Mouse (Mus musculus) adrenal gland, postnatal 14 days (tissue): Measurements from ENCODE around the gene Smc6. TPM values are rescaled to one million over a fixed set of nuclear protein-coding genes. Genes with fewer than 3 reads are reported as not detected.

Experiments
- DNase-seq: peaks from one replicate; pipeline ENCODE4 v3.0.0; 2021; ENCODE audit warnings: mixed read lengths
- total RNA-seq: library from RNA; stranded (reverse); gene quantifications from 2 replicates; pipeline ENCODE4 v1.2.3, GENCODE M21; 2021

Gene Smc6
- total RNA-seq, 1 experiment from 2014 or later, result 43.1 TPM

DNA sequence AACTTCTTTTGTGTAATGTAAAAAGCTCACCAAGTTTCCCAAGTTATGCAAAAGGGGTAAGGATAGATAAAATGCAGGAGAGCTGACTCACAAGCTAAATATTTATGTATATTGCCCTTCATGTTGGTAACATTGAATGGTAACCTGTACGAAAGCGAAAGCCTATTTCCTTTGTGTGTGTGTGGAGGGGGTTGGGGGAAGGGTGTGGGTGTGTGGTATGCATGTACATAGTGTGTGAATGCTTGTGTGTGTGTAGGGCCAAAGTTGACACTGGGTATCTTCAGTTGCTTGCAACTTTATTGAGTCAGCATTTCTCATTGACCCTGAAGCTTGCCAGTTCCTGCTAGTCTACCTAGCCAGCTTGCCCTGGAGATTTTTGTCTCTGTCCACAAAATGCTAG lies 15.9 kb downstream of the Smc6 start:
- DNase-seq, result no peak

DNA sequence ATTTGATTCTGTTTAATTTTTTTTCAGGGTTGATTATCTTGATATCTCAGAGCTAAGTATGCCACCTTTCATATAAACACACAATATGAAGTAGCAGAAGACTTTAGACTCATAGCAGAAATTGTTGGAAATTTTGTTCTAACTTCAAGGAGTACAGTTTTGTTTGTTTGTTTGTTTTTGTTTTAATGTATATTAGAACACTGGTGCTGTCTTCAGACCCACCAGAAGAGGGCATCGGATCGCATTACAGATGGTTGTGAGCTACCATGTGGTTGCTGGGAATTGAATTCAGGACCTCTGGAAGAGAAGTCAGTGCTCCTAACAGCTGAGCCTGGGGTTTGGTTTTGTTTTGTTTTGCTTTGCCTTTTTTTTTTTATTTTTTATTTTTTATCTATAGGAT lies 20.7 kb downstream of the Smc6 start:
- DNase-seq, result no peak

DNA sequence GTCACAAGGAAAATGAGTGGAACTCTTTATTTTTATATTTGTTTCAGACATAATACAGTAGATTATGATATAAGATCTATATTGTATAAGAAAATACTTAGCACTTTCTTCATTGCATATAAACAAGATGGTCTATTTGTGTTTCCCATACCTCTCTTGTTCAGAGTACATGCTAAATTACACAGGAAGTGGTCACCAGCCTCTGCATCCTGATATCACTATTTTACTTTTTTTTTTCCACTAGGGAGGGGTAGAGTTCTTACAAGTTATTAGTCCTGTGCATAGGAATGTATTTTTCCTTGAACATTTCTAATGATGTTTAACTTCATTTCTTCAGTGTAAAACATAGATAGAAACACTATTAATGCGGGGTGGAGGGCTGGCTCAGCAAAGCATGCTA lies 35.2 kb downstream of the Smc6 start:
- DNase-seq, result no peak

DNA sequence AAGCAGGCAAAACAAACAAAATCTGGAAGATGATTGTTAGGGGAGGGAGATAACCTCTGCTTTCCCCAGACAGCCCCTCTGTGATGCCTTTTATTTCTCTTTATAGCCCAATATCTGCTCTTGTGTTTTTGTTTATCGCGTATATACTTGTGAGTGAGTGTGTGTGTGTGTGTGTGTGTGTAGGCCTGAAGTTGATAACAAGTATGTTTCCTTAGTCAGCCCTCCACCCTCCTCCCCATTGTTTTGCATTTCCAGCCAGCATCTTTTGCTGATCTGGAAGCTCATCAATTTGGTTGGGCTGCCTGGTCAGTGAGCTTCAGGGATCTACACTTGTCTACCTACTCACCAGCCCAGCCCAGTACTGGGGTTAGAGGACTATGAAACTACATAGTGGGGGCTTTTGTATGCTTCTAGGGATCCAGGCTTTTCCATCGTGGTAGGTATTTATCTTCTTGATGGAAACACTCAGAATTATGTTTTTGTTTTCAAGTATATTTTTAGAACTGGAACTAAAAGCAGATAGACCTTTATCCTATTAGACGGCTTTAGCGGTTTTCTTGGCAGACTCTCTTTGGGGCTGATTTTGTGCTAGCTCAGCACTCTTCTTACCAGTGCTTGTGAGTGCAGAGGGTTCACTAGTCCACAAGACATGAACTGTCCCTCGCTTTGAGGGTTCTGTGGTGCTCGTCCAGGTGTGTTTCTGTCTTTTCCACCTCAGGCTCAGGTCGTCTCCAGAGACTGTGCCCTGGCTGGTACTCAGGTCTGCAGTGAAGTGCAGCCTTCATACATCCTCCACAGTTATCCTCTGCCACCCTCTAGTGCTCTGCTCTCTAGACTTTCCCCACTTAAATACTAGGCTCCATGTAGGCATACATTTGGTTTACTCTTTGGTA lies 41.3 kb downstream of the Smc6 start:
- no peak for DNase-seq

DNA sequence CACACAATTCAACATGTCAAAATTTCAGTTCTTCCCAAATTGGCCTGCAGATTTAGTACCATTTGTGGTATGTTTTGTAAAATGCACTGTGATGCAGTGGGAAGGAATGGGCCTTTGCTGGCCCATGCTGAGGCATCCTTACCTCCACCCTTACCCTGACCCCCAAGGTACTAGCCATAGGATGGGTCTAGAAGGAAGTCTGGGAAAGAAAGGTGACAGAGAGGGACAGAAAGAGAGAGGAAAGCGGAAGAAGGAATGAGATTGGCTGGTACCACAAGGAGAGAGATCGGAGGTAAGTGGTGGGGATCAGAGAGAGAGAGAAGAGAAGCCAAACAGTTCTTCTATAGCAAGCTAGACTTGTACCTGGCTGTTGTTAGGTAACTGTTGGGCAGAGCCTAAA lies 45.4 kb downstream of the Smc6 start:
- no peak for DNase-seq

DNA sequence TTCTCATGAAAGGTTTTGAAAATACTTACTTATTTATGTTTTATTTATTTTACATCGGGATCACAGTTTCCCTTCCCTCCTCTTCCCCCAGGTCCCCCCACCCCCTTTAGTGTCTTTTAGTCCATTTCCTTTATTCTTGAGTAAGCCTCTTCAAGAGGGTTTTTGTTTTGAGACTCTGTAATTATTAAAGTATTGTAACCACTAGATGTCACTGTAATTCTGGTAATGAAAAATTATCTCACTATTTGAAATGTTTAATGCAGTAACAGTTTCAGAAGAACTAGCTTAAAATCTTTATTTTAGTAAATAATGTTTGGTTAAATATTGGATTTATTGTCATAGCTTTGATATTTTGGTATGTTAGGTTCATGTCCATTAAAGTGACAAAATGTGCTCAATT lies 48.2 kb downstream of the Smc6 start:
- DNase-seq, result no peak

DNA sequence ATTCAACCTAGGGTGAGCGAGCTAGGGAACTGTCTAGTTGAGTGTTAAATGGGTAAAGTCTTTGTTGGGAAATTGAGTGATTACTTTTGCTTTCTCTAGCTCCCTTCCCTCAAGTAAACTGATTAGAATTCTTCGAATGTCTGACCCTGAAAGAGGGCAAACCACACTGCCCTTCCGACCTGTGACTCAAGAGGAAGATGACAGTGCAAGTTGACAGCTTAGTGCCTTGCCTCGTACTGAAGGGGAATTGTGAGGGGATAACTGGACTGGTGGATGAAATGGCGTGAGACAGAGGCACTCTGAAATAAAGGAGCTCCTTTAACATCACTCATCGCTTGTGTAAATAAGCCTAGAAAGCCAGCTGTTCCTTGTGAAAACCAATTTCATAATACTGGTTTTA lies 52.0 kb downstream of the Smc6 start:
- DNase-seq, result no peak

DNA sequence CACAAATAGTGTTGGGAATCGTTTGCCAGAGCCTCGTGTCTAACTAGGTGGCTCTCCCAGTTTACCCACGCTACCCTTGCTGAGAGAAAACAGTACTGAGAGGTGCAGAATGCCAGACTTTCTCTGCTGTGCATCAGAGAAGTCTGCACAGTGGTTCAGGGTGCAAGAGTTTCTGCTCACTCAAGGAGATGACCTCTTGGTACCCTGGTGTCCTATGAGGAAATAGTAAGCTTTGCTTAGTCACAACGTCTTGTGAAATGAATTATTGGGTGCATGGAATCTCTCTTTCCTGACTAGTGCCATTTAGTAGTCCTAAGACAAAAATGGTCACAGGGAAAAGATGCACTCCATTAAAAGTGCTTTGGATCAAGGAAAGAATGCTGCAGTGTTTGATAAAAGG lies 58.8 kb downstream of the Smc6 start:
- DNase-seq, result no peak

DNA sequence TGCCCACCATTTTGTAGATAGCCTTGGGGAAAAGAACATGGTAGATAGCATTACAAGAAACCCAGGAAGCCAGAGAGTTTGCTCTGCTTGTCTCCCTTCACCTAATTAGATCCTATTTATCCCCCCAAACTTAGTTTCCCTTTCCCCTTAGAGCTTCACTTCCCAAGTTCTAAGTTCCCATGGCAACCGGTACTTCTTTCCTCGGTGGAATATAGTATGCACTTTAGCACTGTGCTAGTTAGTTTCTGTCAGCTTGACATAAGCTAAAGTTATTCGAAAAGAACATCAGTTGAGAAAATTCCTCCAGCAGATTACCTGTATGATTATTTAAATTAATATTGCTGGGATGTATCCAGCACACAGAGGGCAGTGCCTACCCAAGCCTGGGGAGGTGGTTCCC lies 60.8 kb downstream of the Smc6 start:
- no peak for DNase-seq

DNA sequence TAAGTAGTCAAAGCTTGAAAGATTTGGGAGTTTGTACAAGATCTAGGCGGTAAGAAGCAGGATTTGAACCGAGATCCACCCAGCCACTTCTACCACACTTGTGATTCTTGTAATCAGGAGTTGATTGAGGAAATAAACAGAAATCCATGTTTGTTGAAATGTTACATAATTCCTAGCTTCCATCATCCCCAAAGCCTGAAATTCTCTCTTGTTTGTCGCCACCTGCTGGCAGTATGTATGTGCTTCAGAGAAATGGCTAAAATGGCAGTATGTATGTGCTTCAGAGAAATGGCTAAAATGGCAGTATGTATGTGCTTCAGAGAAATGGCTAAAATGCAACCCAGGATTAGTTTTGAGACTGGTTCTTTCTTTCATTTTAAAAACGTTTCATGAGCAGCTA lies 71.2 kb downstream of the Smc6 start:
- DNase-seq, result peak; percentile 73

DNA sequence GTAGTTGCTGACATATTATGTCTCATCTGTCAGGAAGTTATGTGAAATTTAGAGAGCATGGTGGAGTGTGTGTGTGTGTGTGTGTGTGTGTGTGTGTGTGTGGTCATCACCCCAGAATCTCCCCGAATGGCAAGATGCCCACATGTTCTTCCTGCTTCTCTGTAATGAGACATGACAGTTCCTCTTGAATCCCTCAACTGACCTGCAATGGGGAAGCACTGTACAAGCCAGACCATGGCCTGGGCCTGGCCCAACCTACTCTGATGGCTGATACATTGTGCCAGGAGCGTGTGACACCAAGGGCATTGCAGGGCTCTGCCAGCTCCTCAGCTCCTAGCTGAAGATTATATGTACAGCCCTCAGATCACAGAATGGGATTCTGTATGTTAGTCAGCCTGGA lies 72.6 kb downstream of the Smc6 start:
- DNase-seq, result no peak

DNA sequence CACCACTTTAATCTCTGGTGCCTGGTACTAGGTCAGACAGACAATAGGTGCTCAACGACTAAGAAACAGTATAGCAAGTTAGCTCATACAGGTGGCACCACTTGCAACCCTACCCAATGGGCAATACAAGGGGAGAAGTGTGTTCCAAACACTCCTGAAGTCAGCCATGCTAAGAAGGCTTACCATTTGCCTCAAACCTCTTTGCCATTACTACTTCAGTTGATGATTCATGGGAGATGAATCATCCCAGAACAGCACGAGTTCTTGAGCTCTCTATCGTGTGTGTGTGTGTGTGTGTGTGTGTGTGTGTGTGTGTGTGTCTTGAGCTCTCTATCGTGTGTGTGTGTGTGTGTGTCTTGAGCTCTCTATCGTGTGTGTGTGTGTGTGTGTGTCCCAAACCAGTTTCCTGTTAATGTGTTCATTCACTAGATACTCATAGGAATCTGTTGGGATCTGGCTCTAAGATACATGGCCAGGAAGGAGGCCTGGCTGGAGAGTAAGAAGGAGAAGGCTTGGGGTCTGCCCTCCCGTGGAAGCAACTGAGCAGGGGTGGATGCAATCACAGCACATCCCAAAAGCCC lies 76.4 kb downstream of the Smc6 start:
- DNase-seq, result peak; percentile 18

DNA sequence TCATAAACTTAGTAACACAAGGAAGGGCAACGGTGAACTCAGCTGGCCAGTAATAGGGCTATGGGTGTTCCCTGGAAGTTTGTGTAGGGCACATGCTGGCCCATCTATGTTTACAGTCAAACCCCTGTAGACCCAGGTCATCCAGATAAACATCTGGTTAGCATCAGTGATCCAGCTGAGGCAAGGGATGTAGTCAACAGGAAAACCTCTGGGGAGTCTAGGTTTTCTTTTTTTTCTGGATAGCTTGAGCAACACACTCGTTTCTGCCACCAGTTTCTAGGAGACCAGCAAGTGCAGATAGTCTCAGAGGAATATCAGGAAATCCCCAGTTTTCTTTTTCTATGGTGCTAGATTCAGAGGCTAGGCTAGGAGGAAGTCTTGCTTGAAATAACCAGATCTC lies 80.3 kb downstream of the Smc6 start:
- no peak for DNase-seq

DNA sequence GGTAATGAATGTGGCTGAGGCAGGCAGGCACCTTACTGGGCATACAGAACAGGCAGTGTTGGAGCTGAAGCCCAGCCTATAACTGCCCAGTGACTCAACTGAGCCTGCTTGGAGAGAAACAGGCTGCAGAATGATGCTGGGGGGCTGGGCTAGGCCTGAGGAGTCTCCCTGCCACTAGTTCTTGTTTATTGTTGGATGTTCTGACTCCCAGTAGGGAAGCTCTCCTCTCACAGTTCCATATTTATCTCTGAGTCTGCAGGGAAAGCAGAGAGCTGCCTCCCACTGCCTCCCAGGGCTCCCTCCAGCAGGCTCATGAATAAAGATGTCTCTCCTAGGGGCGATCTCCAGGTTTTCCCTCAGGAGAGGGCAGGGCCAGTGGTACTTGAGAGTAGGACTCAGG lies 82.7 kb downstream of the Smc6 start:
- no peak for DNase-seq

DNA sequence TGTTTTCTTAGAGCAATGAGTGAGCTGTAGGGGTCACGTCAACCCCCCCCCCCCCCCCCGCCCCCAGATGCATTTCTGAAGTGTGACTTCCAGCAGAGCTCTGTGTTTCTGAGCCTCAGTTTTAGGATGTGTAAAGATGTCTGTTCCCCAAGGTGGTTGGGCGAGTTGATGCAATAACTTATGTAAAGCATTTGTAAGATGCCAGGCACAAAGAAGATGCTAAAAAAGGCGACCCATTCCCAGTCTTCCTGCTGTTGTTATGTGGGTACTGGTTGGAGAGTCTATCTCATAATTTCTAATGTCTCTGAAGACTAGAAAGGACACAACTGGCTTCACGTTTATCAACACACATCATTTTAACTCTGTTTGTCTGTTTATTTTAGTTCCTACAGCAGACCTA lies 84.2 kb downstream of the Smc6 start:
- no peak for DNase-seq

DNA sequence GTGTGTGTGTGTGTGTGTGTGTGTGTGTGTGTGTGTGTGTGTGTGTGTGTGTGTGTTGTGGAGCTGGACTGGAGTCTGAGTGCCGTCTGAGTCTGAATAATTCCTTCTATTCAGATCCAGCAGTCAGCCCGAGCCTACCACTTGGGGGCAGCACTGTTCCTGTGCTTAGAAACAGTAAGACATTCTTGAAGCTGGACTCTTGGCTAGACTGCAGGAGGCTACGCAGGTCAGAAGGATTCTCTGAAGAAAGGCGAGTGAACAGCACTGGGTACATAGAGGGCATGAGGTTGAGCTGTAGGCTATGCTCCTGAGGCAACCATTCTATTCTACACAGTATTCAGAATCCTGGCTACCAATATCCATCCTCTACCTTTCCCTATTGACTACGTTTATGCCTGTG lies 85.2 kb downstream of the Smc6 start:
- peak; percentile 88 for DNase-seq

DNA sequence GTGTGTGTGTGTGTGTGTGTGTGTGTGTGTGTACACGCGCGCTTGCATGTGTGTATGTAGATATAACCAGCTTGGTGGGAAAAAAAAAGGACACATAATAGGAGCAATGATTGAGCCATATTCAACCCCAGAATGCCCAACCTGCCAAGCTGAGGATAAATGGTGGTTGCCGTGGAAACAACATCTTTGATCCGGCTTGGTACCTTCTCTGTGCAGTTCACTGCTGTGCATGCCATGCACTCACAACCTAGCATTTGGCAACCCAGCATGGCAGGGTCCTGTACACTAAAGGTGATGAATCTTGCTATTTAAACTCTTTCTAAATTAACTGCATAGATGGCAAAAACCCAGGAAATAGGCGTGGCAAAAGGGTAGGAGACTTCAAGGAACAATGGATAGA lies 96.7 kb downstream of the Smc6 start:
- no peak for DNase-seq

DNA sequence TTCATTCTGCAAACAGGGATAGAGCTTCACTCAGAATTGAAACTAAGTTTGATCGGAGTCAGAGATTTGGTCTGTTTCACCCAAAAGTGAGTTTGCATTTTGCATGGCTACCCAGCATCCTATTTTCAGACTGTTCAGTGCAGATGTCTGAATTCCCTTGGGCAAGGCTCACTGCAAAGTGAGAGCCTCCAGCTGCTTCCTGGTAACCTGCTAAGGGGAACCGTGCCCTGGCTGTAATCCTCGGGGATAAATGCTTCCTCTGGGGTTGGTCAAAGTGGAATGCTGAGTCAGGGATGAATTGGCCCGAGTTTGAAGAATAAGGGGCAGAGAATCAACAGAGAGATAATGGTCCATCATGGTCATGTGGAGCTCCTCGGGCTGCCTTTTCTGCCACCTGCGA lies 99.2 kb downstream of the Smc6 start:
- DNase-seq, result no peak

DNA sequence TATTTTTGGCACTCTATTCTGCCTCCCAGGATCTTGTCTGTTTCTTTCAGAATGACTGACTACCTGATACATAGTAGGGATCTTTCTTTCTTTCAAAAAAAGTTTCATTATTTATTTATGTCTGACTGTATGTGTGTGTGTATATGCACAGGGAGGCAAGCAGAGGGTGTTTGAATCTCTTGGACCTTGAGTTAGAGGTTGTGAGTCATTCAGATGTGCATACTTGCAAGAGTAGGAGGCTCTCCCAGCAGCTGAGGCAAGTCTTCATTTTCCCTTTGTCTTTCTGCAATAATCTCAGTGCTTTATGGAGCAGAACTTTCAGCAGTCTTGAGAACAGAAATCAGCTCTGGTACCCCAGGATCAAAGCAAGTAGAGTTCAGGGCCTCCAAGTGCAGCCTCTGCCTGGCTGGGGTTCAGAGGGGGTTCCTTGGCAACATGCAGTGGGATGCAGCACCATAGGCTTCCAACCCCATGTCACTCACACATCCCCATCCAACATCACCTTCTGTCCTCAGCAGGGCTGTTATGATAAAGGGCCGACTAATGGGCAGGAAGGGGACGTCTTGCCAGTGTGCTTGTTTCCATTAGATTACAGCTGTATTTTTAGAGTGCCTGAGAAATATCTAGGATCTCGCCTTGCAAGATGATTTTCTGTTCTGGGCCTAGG lies 101.5 kb downstream of the Smc6 start:
- DNase-seq, result no peak
